Comparison of ENCODE assay signal across 12 mouse cellular contexts in genomic region chr17:87317271-87317670, GRCm38 (mm10). TPM values are rescaled to one million over a fixed set of nuclear protein-coding genes. Genes with fewer than 3 reads are reported as not detected.
DNase-seq lines count a peak whose midpoint lies in the region; ATAC-seq and TF ChIP-seq lines count a peak whose summit lies in the region.
"Had no signal": no experiment of that assay in that cellular context is flagged by ENCODE, and none has a peak within 500 bp of the region (broad histone marks: within the 10 kb centered on the region; RNA-seq: fewer than 3 reads in every experiment).

No protein-coding gene starts in this region.

- H3K4me3 ChIP-seq in hindbrain, embryonic 10.5 days = no peak overlapping the region
- no peak overlapping the region for H3K4me3 ChIP-seq in hindbrain, postnatal 0 days (ENCODE audit: low read length)
- no peak overlapping the region for H3K4me3 ChIP-seq in limb, embryonic 12.5 days (replicated peaks)
- H3K4me3 ChIP-seq: heart, embryonic 15.5 days had no signal

- peaks cover 53% of the 10 kb centered on the region for H3K4me1 ChIP-seq in hindbrain, embryonic 10.5 days (replicated peaks)
- 0 out of 2 replicates have a peak, but pooled peaks cover 3% of the 10 kb centered on the region for H3K4me1 ChIP-seq in hindbrain, postnatal 0 days (ENCODE audit: insufficient read depth, low read length)
- peaks cover 29% of the 10 kb centered on the region for H3K4me1 ChIP-seq in limb, embryonic 12.5 days (replicated peaks)

- H3K27me3 ChIP-seq in hindbrain, embryonic 10.5 days (ENCODE audit: insufficient read depth, poor library complexity, severe bottlenecking) = peaks cover 9% of the 10 kb centered on the region; the same call in 1 of the 2 replicates
- H3K27me3 ChIP-seq in hindbrain, postnatal 0 days (ENCODE audit: insufficient read depth, low read length) = no peaks in the 10 kb centered on the region
- no peaks in the 10 kb centered on the region; the same call in 1 of the 2 replicates for H3K27me3 ChIP-seq in limb, embryonic 12.5 days

- WGBS in hindbrain, embryonic 10.5 days = 29% methylated on average over 6 of the region's 6 CpGs
- WGBS in hindbrain, postnatal 0 days = 34% methylated on average over 6 of the region's 6 CpGs
- WGBS in limb, embryonic 12.5 days = 47% methylated on average over 6 of the region's 6 CpGs

- peaks cover 8% of the 10 kb centered on the region; the same call in 1 of the 2 replicates for H3K9me3 ChIP-seq in hindbrain, embryonic 10.5 days
- H3K9me3 ChIP-seq in hindbrain, postnatal 0 days (ENCODE audit: low read length) = no peaks in the 10 kb centered on the region
- H3K9me3 ChIP-seq in limb, embryonic 12.5 days = peaks cover 7% of the 10 kb centered on the region
- H3K9me3 ChIP-seq: heart, embryonic 15.5 days had no signal

- no peak for ATAC-seq in hindbrain, postnatal 0 days
- ATAC-seq in limb, embryonic 12.5 days (ENCODE audit: insufficient number of reproducible peaks, insufficient read depth, low FRiP score, low TSS enrichment, low read depth) = no peak
- ATAC-seq in erythroblast, adult 5-6 weeks (replicated peaks; ENCODE audit: low FRiP score, poor library complexity, severe bottlenecking) = no peak

- no peak overlapping the region for H3K9ac ChIP-seq in hindbrain, postnatal 0 days (replicated peaks; ENCODE audit: low read length)
- H3K9ac ChIP-seq in limb, embryonic 12.5 days (replicated peaks) = no peak overlapping the region
- H3K9ac ChIP-seq: heart, embryonic 15.5 days had no signal

- no peak for TF ChIP-seq CTCF in hindbrain, postnatal 0 days (IDR thresholded peaks at IDR 0.05; ENCODE audit: low read depth)

- peak; percentile 33 for DNase-seq in hindbrain, embryonic 10.5 days (ENCODE audit: low spot score)
- DNase-seq in hindbrain, postnatal 0 days (ENCODE audit: low spot score) = no peak
- DNase-seq in A20 (ENCODE audit: low read depth, low spot score) = peak; percentile 57
- peak; percentile 81 for DNase-seq in Muller cell, postnatal 12 days (ENCODE audit: inconsistent ontology term)
- DNase-seq in T-cell, adult 2 months (ENCODE audit: low spot score) = no peak
- no peak for DNase-seq in gastrocnemius, adult 8-10 months (ENCODE audit: low spot score in 2 of 2)
- DNase-seq: layer of hippocampus, postnatal 36 days; lung, adult 2 months; thymus, adult 18-20 months had no signal

- H3K27ac ChIP-seq in hindbrain, embryonic 10.5 days = peak overlapping the region; percentile 71
- no peak overlapping the region for H3K27ac ChIP-seq in hindbrain, postnatal 0 days
- 0 out of 2 replicates have a peak overlapping the region, but pooled peaks have one; percentile 4 for H3K27ac ChIP-seq in limb, embryonic 12.5 days
- H3K27ac ChIP-seq: heart, embryonic 15.5 days had no signal

- no peak overlapping the region for H3K4me2 ChIP-seq in hindbrain, postnatal 0 days (ENCODE audit: low read depth, low read length)
- no peak overlapping the region for H3K4me2 ChIP-seq in limb, embryonic 12.5 days
- H3K4me2 ChIP-seq: heart, embryonic 15.5 days had no signal

- no peaks in the 10 kb centered on the region for H3K36me3 ChIP-seq in hindbrain, embryonic 10.5 days
- H3K36me3 ChIP-seq in hindbrain, postnatal 0 days (ENCODE audit: insufficient read depth, low read length) = no peaks in the 10 kb centered on the region
- peaks cover 5% of the 10 kb centered on the region; the same call in 1 of the 2 replicates for H3K36me3 ChIP-seq in limb, embryonic 12.5 days
- H3K36me3 ChIP-seq: heart, embryonic 15.5 days had no signal

RNA-seq across cellular contexts. Expression of gene Ttc7, which starts 34.6 kb away (rescaled TPM):
- 4.7 and 4.8 TPM in 2 replicates for polyA plus RNA-seq in hindbrain, embryonic 10.5 days (2016; fragmentation: Nextera tagmentation; extraction: Ambion mirVana)
- 9.9 and 10.9 TPM in 2 replicates for total RNA-seq in hindbrain, postnatal 0 days (2014; rRNA removed)
- 9.0 and 13.3 TPM in 2 replicates for polyA plus RNA-seq in hindbrain, postnatal 0 days (2015; fragmentation: Nextera tagmentation; extraction: Ambion mirVana)
- 4.4 and 4.9 TPM in 2 replicates for polyA plus RNA-seq in limb, embryonic 12.5 days (2016; fragmentation: Nextera tagmentation; extraction: Ambion mirVana)
- 17.9 and 19.0 TPM in 2 replicates for total RNA-seq in erythroblast, adult 5-6 weeks (2015; ENCODE audit: low replicate concordance)
- 16.3 and 35.7 TPM in 2 replicates for total RNA-seq in erythroblast, adult 5-6 weeks (2017; ENCODE audit: low replicate concordance)
- total RNA-seq in gastrocnemius, adult 8-10 months (2022) = 1 to 10 TPM; 8.2 to 9.4 (median 9.1) TPM

RNA-seq across cellular contexts. Expression of gene Mcfd2, which starts 51.5 kb away (rescaled TPM):
- polyA plus RNA-seq in hindbrain, embryonic 10.5 days (2016; fragmentation: Nextera tagmentation; extraction: Ambion mirVana) = 70.1 and 73.3 TPM in 2 replicates
- 34.6 and 36.5 TPM in 2 replicates for total RNA-seq in hindbrain, postnatal 0 days (2014; rRNA removed)
- 40.4 and 41.0 TPM in 2 replicates for polyA plus RNA-seq in hindbrain, postnatal 0 days (2015; fragmentation: Nextera tagmentation; extraction: Ambion mirVana)
- polyA plus RNA-seq in limb, embryonic 12.5 days (2016; fragmentation: Nextera tagmentation; extraction: Ambion mirVana) = 67.2 and 75.4 TPM in 2 replicates
- 7.5 and 14.2 TPM in 2 replicates for total RNA-seq in erythroblast, adult 5-6 weeks (2015; ENCODE audit: low replicate concordance)
- 12.3 and 15.8 TPM in 2 replicates for total RNA-seq in erythroblast, adult 5-6 weeks (2017; ENCODE audit: low replicate concordance)
- total RNA-seq in gastrocnemius, adult 8-10 months (2022) = 10 to 100 TPM; 21.3 to 23.9 (median 23.1) TPM

Comparison
In these comparisons a context has a peak if more than half of its experiments do, and no peak if none do; other contexts are left out.
1. DNase-seq: peak in hindbrain, embryonic 10.5 days (single experiment), A20 (single experiment) and Muller cell, postnatal 12 days (single experiment); none in hindbrain, postnatal 0 days (single experiment), T-cell, adult 2 months (single experiment) and gastrocnemius, adult 8-10 months (0 of 2).